Comparison of ENCODE assay signal across 22 mouse cellular contexts in the genomic region with DNA sequence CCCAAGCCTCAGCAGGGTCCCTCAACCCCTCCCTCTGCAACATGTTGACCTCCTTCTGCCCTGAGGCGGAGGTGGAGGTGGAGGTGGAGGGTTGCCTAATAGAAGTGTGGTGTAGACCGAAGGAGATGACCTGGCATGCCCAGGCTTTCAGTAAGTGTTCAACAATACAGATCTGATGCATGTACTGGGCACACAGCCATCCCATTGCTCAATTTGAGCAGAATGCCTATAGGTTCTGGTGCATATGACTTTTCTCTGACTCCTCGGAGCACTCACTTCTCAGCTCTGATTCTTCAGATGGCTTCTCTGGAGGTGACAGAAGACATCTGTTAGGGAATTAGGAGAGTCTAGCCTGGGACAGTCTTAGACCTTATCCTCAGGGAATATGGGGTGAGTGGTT.
DNase-seq lines count a peak whose midpoint lies in the region; ATAC-seq and TF ChIP-seq lines count a peak whose summit lies in the region.
"Had no signal": no experiment of that assay in that cellular context is flagged by ENCODE, and none has a peak within 500 bp of the region (broad histone marks: within the 10 kb centered on the region; RNA-seq: fewer than 3 reads in every experiment).

No protein-coding gene starts in this region.

- H3K4me2 ChIP-seq in lung, embryonic 16.5 days (ENCODE audit: low read depth, low read length), result no peak overlapping the region
- H3K4me2 ChIP-seq in stomach, postnatal 0 days (replicated peaks; ENCODE audit: low read depth), result no peak overlapping the region
- H3K4me2 ChIP-seq: embryonic facial prominence, embryonic 12.5 days; forebrain, embryonic 13.5 days; heart, embryonic 11.5 days; heart, embryonic 15.5 days; hindbrain, embryonic 15.5 days had no signal

- H3K9me3 ChIP-seq in lung, embryonic 16.5 days (ENCODE audit: control insufficient read depth, low read length), result no peaks in the 10 kb centered on the region
- H3K9me3 ChIP-seq in stomach, postnatal 0 days (ENCODE audit: control insufficient read depth, low read length), result no peaks in the 10 kb centered on the region
- H3K9me3 ChIP-seq: embryonic facial prominence, embryonic 12.5 days; forebrain, embryonic 13.5 days; G1E; heart, embryonic 15.5 days; hindbrain, embryonic 15.5 days had no signal

- H3K79me2 ChIP-seq in C2C12 (ENCODE audit: control insufficient read depth, insufficient read depth), result no peaks in the 10 kb centered on the region

- intact Hi-C loops in gastrocnemius, postnatal 14 days (cut with DNase I; ENCODE audit: low total_unique reads), result no loop called here

- peak; percentile 66 for ATAC-seq in lung, embryonic 16.5 days (ENCODE audit: low read depth)
- ATAC-seq in stomach, postnatal 0 days (ENCODE audit: low FRiP score, low TSS enrichment), result 0 out of 2 replicates have a peak, but pooled peaks have one; percentile 9
- ATAC-seq: activated CD4-positive, CD25-positive, alpha-beta regulatory T cell, adult 4 months; CD4-positive, CD25-positive, alpha-beta regulatory T cell, adult 4 months; forebrain, embryonic 13.5 days; Patski had no signal

- no peak overlapping the region for H3K4me3 ChIP-seq in lung, embryonic 16.5 days (ENCODE audit: low read length)
- no peak overlapping the region for H3K4me3 ChIP-seq in C2C12 (ENCODE audit: insufficient read depth, poor library complexity, severe bottlenecking)
- H3K4me3 ChIP-seq in stomach, postnatal 0 days (ENCODE audit: low read depth, low read length), result no peak overlapping the region
- H3K4me3 ChIP-seq: embryonic facial prominence, embryonic 12.5 days; forebrain, embryonic 13.5 days; heart, adult 2 months; heart, embryonic 15.5 days; hindbrain, embryonic 15.5 days had no signal

- H3K27me3 ChIP-seq in lung, embryonic 16.5 days (ENCODE audit: control insufficient read depth, insufficient read depth, low read depth, low read length), result peaks cover 7% of the 10 kb centered on the region; the same call in 1 of the 2 replicates
- H3K27me3 ChIP-seq in C2C12 (ENCODE audit: control insufficient read depth, insufficient read depth, insufficient read length), result no peaks in the 10 kb centered on the region
- no peaks in the 10 kb centered on the region for H3K27me3 ChIP-seq in stomach, postnatal 0 days (ENCODE audit: control insufficient read depth, insufficient read depth, low read length)
- H3K27me3 ChIP-seq: embryonic facial prominence, embryonic 12.5 days; forebrain, embryonic 13.5 days; hindbrain, embryonic 15.5 days; Patski had no signal

- 43% methylated on average over 3 of the region's 3 CpGs for WGBS in lung, embryonic 16.5 days
- 53% methylated on average over 3 of the region's 3 CpGs for WGBS in stomach, postnatal 0 days

- no peak for DNase-seq in lung, postnatal 36 days
- DNase-seq in fat pad, adult 2 months (ENCODE audit: extremely low read depth, low read depth, low spot score), result peak; percentile 49
- DNase-seq in stomach, postnatal 0 days (ENCODE audit: low spot score), result no peak
- no peak for DNase-seq in gastrocnemius, postnatal 14 days
- no peak for DNase-seq in spleen, postnatal 14 days (ENCODE audit: low spot score in 2 of 2)
- DNase-seq: adrenal gland, postnatal 14 days; cerebellum, adult 11-12 months; cerebellum, adult 9-10 months; cerebellum, postnatal 25 days; heart, adult 2 months; heart, postnatal 14 days had no signal

- no peaks in the 10 kb centered on the region for H3K79me3 ChIP-seq in C2C12 (ENCODE audit: low read depth)

- H3ac ChIP-seq in C2C12 (ENCODE audit: control insufficient read depth, insufficient read length, low read depth), result no peak overlapping the region

- TF ChIP-seq EP300 in stomach, postnatal 0 days (optimal IDR thresholded peaks at IDR 0.05), result no peak

- peaks cover 3% of the 10 kb centered on the region; the same call in 1 of the 2 replicates for H3K4me1 ChIP-seq in lung, embryonic 16.5 days (replicated peaks; ENCODE audit: control insufficient read depth, insufficient read depth, low read length)
- peaks cover 3% of the 10 kb centered on the region; the same call in 1 of the 2 replicates for H3K4me1 ChIP-seq in stomach, postnatal 0 days (replicated peaks; ENCODE audit: control insufficient read depth, insufficient read depth)
- H3K4me1 ChIP-seq: heart, embryonic 15.5 days had no signal

- H3K36me3 ChIP-seq in lung, embryonic 16.5 days (ENCODE audit: control insufficient read depth, insufficient read depth, low read length), result no peaks in the 10 kb centered on the region
- no peaks in the 10 kb centered on the region for H3K36me3 ChIP-seq in C2C12 (ENCODE audit: control insufficient read depth, insufficient read depth)
- no peaks in the 10 kb centered on the region for H3K36me3 ChIP-seq in stomach, postnatal 0 days (ENCODE audit: control insufficient read depth, insufficient read depth, low read length)
- H3K36me3 ChIP-seq: embryonic facial prominence, embryonic 12.5 days; G1E; heart, embryonic 15.5 days; hindbrain, embryonic 15.5 days had no signal

- H3K9ac ChIP-seq in lung, embryonic 16.5 days (ENCODE audit: low read length), result no peak overlapping the region
- H3K9ac ChIP-seq in stomach, postnatal 0 days (ENCODE audit: low read length), result no peak overlapping the region
- H3K9ac ChIP-seq: embryonic facial prominence, embryonic 12.5 days; forebrain, embryonic 13.5 days; heart, embryonic 15.5 days; hindbrain, embryonic 15.5 days had no signal

- no peak for TF ChIP-seq CTCF in C2C12 (IDR thresholded peaks at IDR 0.05; ENCODE audit: control insufficient read depth, insufficient read depth, insufficient read length)
- TF ChIP-seq CTCF in stomach, postnatal 0 days (IDR thresholded peaks at IDR 0.05; ENCODE audit: low read depth), result no peak

- H3K27ac ChIP-seq in lung, embryonic 16.5 days (ENCODE audit: low read length), result no peak overlapping the region
- peak overlapping the region; percentile 59 for H3K27ac ChIP-seq in stomach, postnatal 0 days (replicated peaks)
- H3K27ac ChIP-seq: embryonic facial prominence, embryonic 12.5 days; forebrain, embryonic 13.5 days; heart, adult 2 months; heart, embryonic 15.5 days; hindbrain, embryonic 15.5 days had no signal

TF ChIP-seq in C2C12, 6 proteins besides CTCF, POLR2A, EP300 and RAD21:
- TF ChIP-seq CEBPB (IDR thresholded peaks at IDR 0.05; ENCODE audit: low read depth) (peak; percentile 30), MYOD1 (IDR thresholded peaks at IDR 0.05; ENCODE audit: control insufficient read depth, insufficient read length, low read depth) (no peak)
